Mouse (Mus musculus): ENCODE data around the gene Cbfa2t2.

DNA sequence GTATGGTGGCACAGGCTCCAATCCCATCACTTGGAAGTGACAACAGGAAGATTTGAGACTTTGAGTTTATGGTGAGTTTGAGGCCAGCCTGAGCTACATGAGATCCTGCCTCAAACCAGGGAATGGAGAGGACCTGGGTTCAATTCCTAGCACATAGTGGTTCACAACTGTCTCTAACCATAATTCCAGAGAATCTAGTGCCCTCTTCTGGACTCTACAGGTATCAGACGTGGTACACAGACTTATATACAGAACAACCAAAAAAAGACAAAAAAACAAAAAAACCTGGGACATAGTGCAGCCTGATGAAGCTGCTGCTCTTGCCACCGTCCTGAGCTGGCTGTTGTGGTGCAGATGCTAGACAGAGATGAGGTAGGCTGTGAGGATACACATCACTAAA lies 105.3 kb downstream of the Cbfa2t2 start:
- no peak for TF ChIP-seq POLR2A (IDR thresholded peaks at IDR 0.05; ENCODE audit: low read depth, low read length)
- no peak for TF ChIP-seq CTCF (IDR thresholded peaks at IDR 0.05; ENCODE audit: extremely low read depth, insufficient read depth, insufficient read length, insufficient replicate concordance)
